Mouse (Mus musculus): ENCODE measurements around the gene Stk32c. TPM values are rescaled to one million over a fixed set of nuclear protein-coding genes. Genes with fewer than 3 reads are reported as not detected.

The Stk32c gene
- polyA plus RNA-seq, 2 experiments from 2014 or later, result 0.43 TPM; not detected in 1

- no peak for ATAC-seq
Measured at GRCm38 (mm10) chr7:139228447-139229171, 15.5 kb upstream of the Stk32c start.

DNA sequence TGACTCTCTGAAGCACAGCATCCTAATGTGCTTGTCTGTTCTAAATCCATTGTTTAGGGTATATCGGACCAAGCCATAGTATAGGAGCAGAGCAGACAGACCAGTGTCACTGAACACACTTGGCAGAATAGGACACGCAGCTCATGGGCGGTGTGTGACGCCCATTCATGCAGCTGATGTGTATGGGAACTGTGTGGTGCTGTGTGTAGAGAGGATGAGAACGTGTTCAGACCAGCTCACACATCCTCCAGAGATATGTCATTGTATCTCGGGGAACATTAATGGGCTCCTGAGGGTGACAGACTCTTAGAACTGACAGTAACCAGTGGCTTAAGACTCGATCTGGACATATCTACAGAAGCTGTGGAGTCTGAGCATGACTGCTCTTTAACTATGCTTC lies 13.3 kb upstream of the Stk32c start:
- ATAC-seq, result no peak

DNA sequence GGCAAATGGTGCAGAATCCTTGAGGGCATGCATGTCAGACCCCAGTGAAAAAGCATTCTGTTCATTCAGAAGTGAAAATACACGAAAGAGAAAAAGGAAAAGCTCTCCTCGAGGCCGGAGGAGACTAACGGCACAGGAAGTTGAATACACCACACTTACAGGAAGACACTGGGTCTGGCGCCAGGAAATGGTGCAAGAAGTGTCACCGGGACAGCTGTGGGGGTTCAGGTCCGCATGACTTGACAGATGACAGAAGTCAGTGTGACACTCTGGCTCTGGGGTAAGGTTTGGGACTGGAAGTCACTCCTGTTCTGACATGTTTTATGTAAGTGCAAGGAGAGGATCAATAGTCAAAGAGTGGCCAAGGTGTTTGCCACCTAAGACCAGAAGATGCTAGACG lies 11.6 kb upstream of the Stk32c start:
- peak; percentile 94 for ATAC-seq

- ATAC-seq, result no peak
Measured at GRCm38 (mm10) chr7:139224070-139224469, 11.0 kb upstream of the Stk32c start.

DNA sequence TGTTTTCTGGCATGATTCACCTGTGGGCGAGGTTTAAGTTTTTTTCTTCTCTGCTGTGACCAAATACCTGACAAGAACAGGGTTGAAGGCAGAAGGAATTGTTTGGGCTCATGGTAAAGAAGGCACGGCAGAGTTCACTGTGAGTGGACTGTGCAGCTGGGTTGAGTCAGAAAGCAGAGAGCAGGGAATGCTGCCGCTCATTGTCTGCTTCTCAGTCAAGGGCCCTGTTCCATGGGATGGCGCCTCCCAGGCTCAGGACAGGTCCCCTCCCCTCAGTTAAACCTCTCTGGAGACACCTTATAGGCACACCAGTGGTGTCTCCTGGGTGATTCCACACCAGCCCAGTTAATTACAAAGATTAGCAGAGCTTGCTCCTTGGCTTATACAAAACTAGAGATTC lies 9.2 kb upstream of the Stk32c start:
- no peak for ATAC-seq

- ATAC-seq, result no peak
Measured at GRCm38 (mm10) chr7:139221856-139222255, 8.7 kb upstream of the Stk32c start.

GRCm38 (mm10) chr7:139221072-139221471 lies 8.0 kb upstream of the Stk32c start:
- no peak for ATAC-seq

DNA sequence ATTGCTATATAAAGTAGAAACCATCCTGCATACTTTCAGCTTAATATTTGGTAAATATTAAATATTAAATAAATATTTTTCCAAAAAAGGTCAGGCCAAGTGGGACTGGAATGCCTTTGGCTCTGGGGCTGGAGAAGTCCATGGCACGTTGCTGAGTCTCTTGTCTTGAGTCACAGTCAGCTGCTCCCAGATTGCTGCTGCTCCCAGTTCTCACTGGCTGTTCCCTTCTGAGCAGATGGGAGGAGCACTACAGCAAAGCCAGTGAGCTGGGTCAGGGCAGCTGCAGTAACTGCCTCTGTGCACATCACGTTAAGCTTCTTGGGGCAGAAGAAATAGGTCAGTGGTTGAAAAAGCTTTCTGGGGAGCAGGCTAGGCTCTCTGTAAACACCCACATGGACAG lies 7.2 kb upstream of the Stk32c start:
- ATAC-seq, result no peak

- ATAC-seq, result no peak
Measured at GRCm38 (mm10) chr7:139219486-139219885, 6.4 kb upstream of the Stk32c start.

DNA sequence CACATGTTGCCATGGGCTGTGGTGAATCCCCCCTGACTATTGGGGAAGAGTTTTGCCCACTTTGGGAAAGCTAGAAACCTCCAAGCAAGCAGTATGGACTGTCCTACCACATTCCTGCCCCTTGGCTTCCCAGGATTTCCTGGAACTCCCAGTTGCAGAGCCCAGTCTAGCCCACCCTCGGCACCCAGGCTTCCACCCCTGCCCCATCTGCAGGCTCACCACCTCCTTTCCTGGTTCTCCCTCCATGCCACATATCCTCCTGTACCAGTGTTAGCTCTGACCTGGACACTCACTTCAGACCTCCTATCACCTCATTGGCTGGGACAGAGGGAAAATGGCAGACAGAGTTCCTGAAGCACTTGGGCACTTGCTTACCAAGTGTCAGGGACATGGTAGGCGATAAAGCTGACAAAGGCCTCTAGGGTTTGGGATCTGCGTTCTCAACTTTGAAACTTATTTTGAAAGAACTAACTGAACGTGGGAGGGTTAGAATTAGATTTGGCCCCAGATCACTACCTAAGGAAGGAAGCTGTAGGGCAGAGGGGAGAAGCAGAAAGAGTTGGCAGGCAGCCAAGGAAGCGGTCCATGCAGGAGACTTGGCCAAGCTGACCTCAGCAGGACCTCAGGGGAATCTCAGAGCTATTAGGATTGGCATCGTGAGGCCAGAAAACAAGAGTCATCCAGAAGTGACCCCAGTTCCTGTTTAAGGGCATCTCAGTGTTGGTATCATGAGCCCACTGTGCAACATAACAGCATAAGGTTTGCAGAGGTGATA lies 5.7 kb upstream of the Stk32c start:
- ATAC-seq, result no peak

- no peak for ATAC-seq
Measured at GRCm38 (mm10) chr7:139217046-139217445, 3.9 kb upstream of the Stk32c start.

DNA sequence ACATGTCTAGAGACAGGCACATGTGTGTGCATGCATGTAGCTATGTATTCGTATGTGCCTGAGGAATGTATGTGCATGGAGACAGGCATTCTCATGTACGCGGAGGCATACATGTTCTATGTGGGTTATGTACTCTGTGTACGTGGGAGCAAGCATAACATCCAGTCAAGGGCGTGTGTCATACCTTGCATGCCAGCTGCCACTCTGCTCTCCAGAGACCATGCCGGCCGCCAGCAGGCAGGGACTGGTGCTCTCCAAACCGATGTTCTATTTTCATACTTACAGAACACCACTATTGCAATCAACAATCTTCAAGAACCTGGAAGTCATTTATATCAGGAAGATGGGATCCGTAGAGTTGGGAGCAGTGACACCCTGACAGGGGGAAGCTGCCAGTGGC lies 3.4 kb upstream of the Stk32c start:
- no peak for ATAC-seq

GRCm38 (mm10) chr7:139215946-139216345 lies 2.8 kb upstream of the Stk32c start:
- ATAC-seq, result no peak

GRCm38 (mm10) chr7:139215516-139215915 lies 2.4 kb upstream of the Stk32c start:
- no peak for ATAC-seq

DNA sequence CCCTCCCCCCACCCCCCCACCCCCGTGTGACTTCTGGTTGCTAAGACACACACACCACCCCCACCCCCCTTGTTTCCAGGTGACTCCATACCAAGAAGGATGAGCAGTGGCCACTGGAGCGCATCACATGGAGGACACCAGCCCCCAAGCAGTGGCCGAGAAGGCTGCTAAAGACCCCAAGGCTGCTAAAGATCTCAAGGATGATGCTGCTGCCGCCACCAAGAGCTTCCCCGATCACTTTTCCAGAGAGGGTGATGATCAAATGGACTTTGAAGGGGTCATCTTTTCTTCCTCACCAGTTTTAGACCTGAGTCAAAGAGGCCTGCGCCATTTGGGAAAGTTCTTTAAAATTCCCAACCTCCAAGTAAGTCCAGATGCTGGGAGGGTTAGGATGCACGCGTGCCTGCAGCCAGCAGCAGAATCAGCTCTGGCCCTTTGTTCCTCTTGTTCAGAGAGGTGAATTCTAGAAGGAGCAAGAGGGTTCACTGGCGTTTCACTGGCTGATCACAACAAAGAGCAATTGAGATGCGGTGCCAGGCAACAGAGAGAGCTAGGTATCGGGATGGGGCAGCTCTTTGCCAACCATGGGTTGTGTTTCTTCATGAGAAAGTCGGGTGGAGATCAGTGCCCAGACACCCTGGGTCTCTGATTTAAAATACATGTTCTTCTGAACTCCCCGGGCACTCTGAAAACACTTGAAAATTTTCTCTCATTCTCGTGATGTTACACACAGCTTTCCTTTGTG lies 1.7 kb upstream of the Stk32c start:
- no peak for ATAC-seq

DNA sequence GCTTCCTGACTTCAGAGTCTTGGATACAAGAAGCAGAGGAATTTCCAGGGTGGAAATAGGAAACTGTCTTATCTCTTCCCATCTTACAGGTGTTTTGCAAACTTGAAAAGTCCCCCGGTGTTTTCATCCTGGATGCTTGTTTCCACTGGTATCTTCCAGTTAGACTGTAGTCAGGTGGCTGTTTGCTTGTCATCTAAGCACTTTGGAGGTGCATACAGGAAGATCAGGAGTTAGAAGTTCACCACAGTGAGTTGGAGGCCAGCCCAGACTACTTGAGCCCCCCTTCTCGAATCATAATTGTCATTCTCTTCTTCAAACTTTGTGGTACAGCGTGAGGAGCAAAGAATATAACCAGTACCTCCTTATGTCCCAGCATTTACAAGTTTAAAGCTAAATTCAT lies 1.1 kb upstream of the Stk32c start:
- no peak for ATAC-seq

GRCm38 (mm10) chr7:139213751-139214150 lies 644 bp upstream of the Stk32c start:
- no peak for ATAC-seq

- ATAC-seq, result no peak
Measured at GRCm38 (mm10) chr7:139211761-139212160, 1.3 kb downstream of the Stk32c start.

DNA sequence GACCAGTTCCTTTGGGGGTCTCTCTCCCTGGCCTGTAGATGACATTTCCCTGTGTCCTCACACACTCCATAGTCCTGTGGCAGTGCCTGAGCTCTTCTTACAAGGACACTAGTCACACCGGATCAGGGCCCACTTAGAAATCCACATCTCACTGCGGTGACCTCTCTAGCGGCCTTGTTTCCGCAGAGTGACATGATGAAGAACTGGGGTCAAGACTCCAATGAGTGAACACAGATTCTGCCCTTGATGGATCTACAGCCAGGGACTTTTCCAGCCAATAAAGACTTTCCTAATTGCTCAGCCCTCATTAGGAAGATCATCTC lies 4.4 kb downstream of the Stk32c start:
- ATAC-seq, result no peak

GRCm38 (mm10) chr7:139208023-139208772 lies 4.9 kb downstream of the Stk32c start:
- ATAC-seq, result peak; percentile 77

GRCm38 (mm10) chr7:139201209-139201608 lies 11.9 kb downstream of the Stk32c start:
- no peak for ATAC-seq

DNA sequence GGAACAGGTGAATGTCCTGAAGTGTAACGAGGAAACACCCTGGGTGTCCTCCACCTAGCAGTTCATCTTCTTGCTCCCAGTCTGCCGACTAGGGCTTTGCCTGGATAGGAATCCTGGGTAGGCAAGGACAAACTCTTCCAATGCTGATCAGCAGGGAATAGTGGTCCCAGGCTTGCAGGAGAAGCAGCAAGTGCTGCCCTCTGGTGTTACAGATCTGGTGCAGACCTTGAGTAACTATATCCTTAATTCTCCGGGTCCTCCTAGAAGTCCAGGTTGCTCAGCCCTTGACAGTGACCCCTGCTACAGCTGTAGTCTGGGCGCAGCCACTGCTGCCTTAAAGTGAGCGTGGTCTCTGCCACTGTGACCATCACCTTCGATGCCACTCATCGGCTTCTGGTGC lies 13.0 kb downstream of the Stk32c start:
- no peak for ATAC-seq

GRCm38 (mm10) chr7:139197022-139197421 lies 16.1 kb downstream of the Stk32c start:
- ATAC-seq, result no peak

Data from CD4-positive, CD25-positive, alpha-beta regulatory T cell, adult 4 months (primary cell).